Mouse (Mus musculus): Measurements from ENCODE around the gene Fgfr2. TPM values are rescaled to one million over a fixed set of nuclear protein-coding genes. Genes with fewer than 3 reads are reported as not detected.

Fgfr2 gene
- total RNA-seq (2017) = not detected in 2 replicates

DNA sequence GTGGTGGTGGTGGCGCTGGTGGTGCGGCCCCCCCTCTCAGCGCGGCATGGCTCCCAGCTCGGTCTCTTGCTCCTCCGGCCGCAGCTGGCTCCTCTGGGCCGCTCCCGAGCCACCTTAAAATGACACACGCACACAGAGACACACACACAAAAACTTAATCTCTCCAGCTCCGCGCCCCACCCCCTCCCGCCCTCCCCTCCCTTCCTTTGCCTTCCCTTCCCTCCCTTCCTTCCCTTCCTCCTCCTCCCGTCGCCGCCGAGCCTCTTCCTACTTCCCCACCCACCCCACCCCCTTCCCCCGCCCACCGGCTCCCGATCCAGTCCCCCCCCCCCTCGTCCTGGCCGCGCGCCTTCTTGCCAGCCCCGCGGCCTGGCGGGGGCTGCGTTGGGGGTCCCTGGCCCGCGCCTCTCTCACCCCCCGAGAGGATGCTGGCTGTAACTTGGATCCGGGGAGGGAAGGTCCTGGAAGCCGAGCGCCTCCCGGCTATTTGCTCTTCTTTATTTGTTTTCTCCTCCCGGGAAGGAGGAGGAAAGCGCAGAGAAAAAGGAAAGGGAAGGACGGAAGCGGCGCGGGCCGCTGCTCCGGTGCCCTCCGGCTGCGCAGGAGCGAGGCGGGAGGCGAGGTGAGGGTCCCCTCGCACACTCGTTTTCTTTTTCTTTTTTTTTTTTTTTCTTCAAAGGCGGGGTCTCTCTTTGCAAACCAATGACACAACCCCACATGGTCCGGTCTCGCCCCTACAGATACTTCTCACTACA lies at the start of gene Fgfr2:
Gene Fgfr2 (minus strand): TSS at position 107 of the 755 bp plus-strand sequence.
- no peak for ATAC-seq (replicated peaks in 1 of 2; ENCODE audit: insufficient read depth in 1 of 2, low FRiP score in 2 of 2, low TSS enrichment in 1 of 2, low read depth in 1 of 2, poor library complexity in 2 of 2, severe bottlenecking in 2 of 2)

DNA sequence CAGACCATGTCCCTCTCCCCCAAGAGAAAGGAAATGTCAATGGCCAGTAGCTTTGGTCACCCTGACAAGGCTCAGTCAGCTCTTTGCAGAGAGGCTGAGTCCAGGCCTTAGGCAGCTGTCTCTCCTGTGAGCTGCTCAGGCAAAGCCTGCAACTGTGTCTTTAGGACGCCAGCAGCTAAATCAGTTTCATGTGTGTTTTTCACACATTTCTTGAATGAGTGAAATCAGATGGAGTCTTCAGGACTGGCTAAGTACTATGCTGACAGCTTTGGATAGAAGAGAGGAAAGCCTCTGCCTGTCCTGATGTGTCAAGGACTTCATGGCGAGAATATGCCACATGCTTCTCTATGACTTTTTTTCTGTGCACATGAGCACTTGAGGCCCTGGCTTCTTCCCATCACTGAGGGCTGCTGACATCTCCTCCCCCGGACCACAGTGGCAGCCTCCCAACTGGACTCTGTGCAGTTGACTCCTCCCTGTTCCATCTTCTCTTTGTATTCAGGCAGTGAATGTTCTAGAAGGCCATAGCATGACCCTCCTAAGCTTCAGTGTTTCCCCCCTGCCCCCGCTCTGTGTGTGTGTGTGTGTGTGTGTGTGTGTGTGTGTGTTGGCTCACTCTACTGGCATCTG lies 48.4 kb upstream of the Fgfr2 start:
- ATAC-seq (replicated peaks in 1 of 2; ENCODE audit: insufficient read depth in 1 of 2, low FRiP score in 2 of 2, low TSS enrichment in 1 of 2, low read depth in 1 of 2, poor library complexity in 2 of 2, severe bottlenecking in 2 of 2) = no peak

DNA sequence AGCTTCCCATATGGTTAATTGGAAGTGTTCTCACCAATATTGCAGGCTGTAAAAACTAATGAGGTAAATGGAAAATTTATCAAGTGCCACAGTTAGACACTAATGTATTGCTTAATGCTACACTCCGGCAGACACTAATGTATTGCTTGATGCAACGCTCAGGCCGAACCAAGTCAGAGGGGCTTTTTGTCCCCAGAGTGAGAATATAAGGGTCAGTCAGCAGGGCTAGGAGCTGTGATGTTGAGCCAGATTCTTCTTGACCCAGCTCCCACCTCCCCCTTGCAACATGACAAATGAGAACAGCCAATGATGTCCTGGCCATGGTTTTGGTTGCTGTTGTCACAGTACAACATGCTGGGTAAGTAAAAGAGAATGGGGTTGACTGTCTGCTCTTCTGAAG lies 45.8 kb upstream of the Fgfr2 start:
- ATAC-seq (replicated peaks in 1 of 2; ENCODE audit: insufficient read depth in 1 of 2, low FRiP score in 2 of 2, low TSS enrichment in 1 of 2, low read depth in 1 of 2, poor library complexity in 2 of 2, severe bottlenecking in 2 of 2) = no peak

- ATAC-seq (replicated peaks in 1 of 2; ENCODE audit: insufficient read depth in 1 of 2, low FRiP score in 2 of 2, low TSS enrichment in 1 of 2, low read depth in 1 of 2, poor library complexity in 2 of 2, severe bottlenecking in 2 of 2) = no peak
These were observed 44.8 kb upstream of the Fgfr2 start for GRCm38 (mm10) chr7:133167903-133168302.

GRCm38 (mm10) chr7:133164770-133165169 lies 41.6 kb upstream of the Fgfr2 start:
- no peak for ATAC-seq (replicated peaks in 1 of 2; ENCODE audit: insufficient read depth in 1 of 2, low FRiP score in 2 of 2, low TSS enrichment in 1 of 2, low read depth in 1 of 2, poor library complexity in 2 of 2, severe bottlenecking in 2 of 2)

DNA sequence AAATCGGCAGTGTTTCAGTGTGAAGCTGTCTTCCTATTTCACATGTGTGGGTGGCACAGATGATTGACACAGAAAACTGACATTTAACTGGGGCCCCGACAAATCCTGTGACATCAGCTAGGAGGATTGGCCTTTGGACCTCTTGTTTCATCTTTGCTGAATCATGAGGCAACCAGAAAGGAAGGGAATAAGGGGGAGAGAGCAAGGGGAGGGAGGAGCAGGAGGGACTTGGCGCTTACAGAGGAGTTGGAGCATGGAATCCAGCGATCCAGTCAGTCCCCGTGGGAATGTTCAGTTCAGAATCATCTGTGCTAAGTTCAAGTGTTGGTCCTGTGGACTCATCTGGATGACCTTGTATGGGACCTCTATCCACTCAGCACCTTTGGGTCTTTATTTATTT lies 39.9 kb upstream of the Fgfr2 start:
- ATAC-seq (replicated peaks in 1 of 2; ENCODE audit: insufficient read depth in 1 of 2, low FRiP score in 2 of 2, low TSS enrichment in 1 of 2, low read depth in 1 of 2, poor library complexity in 2 of 2, severe bottlenecking in 2 of 2) = no peak

DNA sequence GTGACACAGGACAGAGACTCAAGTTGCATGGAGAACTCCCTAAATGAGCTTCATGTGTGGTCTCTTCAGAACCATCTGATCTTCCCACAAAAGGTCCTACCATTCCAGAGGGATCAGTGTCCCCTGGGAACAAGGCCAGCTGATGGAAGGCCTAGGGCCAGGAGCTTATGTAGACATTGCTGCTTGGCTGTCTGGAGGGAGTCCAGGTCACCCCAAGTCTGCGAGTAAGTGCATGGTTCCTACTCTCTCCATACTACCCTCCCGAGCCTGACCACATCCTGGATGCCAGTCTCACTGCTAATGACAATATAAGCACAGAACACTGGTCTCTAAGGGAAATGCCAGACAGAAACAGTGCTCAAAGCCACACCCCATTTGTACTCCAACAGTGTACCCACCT lies 39.0 kb upstream of the Fgfr2 start:
- ATAC-seq (replicated peaks in 1 of 2; ENCODE audit: insufficient read depth in 1 of 2, low FRiP score in 2 of 2, low TSS enrichment in 1 of 2, low read depth in 1 of 2, poor library complexity in 2 of 2, severe bottlenecking in 2 of 2) = no peak

DNA sequence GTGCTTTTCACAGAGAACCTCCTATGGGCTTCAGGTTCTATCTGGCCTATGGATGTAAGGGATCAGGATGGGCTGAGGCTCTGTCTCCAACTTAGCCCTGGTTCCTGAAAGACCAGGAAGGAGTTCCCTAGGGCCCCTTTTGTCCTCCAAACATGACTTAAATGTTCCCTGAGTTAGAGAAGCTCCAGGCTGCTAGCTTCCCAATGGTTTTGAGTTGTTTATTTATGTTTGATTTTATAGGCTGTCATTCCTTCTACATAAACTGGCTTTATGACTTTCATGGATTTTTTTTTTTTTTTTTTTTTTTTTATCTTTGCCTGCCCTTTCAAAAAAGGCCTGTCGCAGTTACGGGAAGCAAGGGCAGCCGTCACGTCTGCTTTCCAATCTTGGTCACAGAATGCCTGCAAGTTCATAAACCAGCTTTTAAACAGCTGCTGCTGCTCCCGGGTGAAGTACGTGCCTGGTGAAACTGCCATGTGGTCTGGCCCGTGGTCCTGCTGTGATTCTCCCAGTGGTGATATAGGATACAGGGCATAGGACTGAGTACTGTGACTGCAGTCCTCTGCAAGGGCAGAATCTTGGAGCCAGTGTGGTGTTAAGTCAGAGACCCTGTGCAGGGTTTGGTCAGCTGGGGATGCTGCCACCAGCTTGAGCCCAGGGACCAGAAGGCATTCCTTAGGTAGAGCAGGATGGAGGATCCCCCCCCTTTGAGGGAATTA lies 38.4 kb upstream of the Fgfr2 start:
- ATAC-seq (replicated peaks in 1 of 2; ENCODE audit: insufficient read depth in 1 of 2, low FRiP score in 2 of 2, low TSS enrichment in 1 of 2, low read depth in 1 of 2, poor library complexity in 2 of 2, severe bottlenecking in 2 of 2) = no peak

DNA sequence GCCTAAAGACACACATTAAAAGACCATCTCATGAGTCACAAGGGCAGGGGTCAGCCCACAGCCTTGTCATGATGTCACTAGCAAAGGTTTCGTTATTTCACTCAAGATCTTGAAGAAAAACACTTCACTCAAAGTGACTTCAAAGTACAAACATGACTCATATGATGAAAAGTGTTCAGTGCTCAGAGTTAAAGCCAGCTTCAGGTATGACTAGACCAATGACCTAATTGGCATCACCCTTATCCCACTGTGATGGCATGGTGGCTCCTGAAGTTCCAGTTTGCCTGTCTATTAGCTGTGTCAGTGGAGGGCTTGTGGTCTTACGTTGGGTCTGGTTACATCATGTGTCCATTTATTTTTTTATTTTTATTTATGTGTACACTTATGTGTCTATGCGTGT lies 36.4 kb upstream of the Fgfr2 start:
- no peak for ATAC-seq (replicated peaks in 1 of 2; ENCODE audit: insufficient read depth in 1 of 2, low FRiP score in 2 of 2, low TSS enrichment in 1 of 2, low read depth in 1 of 2, poor library complexity in 2 of 2, severe bottlenecking in 2 of 2)

- no peak for ATAC-seq (replicated peaks in 1 of 2; ENCODE audit: insufficient read depth in 1 of 2, low FRiP score in 2 of 2, low TSS enrichment in 1 of 2, low read depth in 1 of 2, poor library complexity in 2 of 2, severe bottlenecking in 2 of 2)
These were observed 32.5 kb upstream of the Fgfr2 start for GRCm38 (mm10) chr7:133155621-133156020.

DNA sequence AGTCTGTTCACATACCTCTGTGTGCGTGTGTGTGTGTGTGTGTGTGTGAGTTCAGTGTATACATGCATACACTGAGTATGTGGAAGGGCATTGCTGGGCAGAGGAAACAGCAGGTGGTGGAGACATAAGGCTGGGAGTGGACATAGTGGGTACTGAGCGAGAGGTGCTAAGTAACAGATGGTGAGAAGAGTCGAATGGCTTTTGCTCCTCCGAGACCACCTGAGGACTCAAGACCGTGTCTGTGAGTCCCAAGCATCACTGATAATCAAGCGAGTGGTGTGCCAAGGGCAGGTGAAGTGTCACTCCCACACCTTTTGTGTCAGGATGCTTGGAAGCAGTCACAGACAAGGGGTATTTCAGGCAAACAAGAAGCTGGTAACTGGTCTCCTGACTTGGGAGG lies 31.7 kb upstream of the Fgfr2 start:
- no peak for ATAC-seq (replicated peaks in 1 of 2; ENCODE audit: insufficient read depth in 1 of 2, low FRiP score in 2 of 2, low TSS enrichment in 1 of 2, low read depth in 1 of 2, poor library complexity in 2 of 2, severe bottlenecking in 2 of 2)

DNA sequence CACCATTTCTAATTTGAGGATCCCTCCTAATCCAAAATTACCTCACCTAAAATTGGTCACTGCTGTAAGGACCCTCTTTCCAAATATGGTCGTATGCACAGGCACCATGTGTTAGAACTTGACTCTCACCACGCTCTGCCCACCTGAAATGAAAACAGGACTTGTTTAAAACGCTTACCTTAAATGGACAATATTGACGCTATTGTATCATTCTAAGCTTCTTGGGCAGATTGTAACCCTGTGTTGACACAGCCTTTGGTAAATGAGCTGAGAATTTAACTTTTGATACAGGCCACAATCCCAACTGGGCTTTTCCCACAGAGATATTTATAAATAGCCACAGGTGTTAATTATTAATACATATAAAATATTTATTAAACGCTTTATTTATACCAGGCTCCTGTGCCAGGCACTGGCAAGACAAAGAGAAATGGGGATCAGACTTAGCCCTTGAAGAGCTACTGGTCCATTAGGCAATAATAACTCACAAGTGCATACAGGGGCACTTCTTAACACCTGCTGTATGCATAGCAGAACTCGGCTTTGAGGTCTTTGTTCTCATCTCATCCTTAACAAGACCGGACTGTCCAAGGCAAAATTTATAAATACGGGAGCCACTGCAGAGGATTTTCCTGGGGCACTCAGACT lies 16.7 kb upstream of the Fgfr2 start:
- no peak for ATAC-seq (replicated peaks in 1 of 2; ENCODE audit: insufficient read depth in 1 of 2, low FRiP score in 2 of 2, low TSS enrichment in 1 of 2, low read depth in 1 of 2, poor library complexity in 2 of 2, severe bottlenecking in 2 of 2)

- peak in 1 of 2 experiments; percentile 37; a peak in 1 of 4 replicates for ATAC-seq (replicated peaks in 1 of 2; ENCODE audit: insufficient read depth in 1 of 2, low FRiP score in 2 of 2, low TSS enrichment in 1 of 2, low read depth in 1 of 2, poor library complexity in 2 of 2, severe bottlenecking in 2 of 2)
These were observed 10.4 kb upstream of the Fgfr2 start for GRCm38 (mm10) chr7:133133552-133133951.

GRCm38 (mm10) chr7:133132702-133133101 lies 9.6 kb upstream of the Fgfr2 start:
- no peak for ATAC-seq (replicated peaks in 1 of 2; ENCODE audit: insufficient read depth in 1 of 2, low FRiP score in 2 of 2, low TSS enrichment in 1 of 2, low read depth in 1 of 2, poor library complexity in 2 of 2, severe bottlenecking in 2 of 2)

GRCm38 (mm10) chr7:133124701-133125485 lies 1.7 kb upstream of the Fgfr2 start:
- 0 out of 4 replicates have a peak, but pooled peaks of 1 of the 2 experiments have one; percentile 1 for ATAC-seq (replicated peaks in 1 of 2; ENCODE audit: insufficient read depth in 1 of 2, low FRiP score in 2 of 2, low TSS enrichment in 1 of 2, low read depth in 1 of 2, poor library complexity in 2 of 2, severe bottlenecking in 2 of 2)

- peak; percentile 76 to 84 for ATAC-seq (replicated peaks in 1 of 2; ENCODE audit: insufficient read depth in 1 of 2, low FRiP score in 2 of 2, low TSS enrichment in 1 of 2, low read depth in 1 of 2, poor library complexity in 2 of 2, severe bottlenecking in 2 of 2)
These were observed 1.0 kb upstream of the Fgfr2 start, which contains the start of gene Ctbp2 for GRCm38 (mm10) chr7:133123999-133124700. Gene Ctbp2 (minus strand): TSS chr7:133124354.

Data from hematopoietic stem cell, adult 5-6 weeks (primary cell).